Mouse (Mus musculus): ENCODE measurements at regions not wholly inside any gene's neighbourhood (a gene's known extent, or its start where the extent isn't known, plus 50 kb on each side); places are given as distances from the start of the nearest gene placed in this dataset.

DNA sequence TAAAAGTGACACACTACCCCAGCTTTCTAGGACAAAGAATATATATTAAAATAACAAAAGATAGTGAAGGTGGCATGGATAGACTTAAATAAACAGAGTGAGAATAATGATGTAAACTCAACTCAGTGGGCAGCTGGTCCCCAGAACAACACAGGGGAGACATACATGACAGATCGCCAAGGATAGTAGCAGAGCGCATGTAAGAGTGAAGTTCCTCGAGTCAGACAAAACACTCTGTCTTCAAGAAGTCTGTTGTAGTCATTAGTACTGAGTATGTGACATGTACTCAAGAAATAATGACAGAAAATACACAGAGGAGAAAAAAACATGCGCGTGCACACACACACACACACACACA, 74.8 kb upstream of the Stxbp5l start:
- ATAC-seq (ENCODE audit: low TSS enrichment), result no peak

DNA sequence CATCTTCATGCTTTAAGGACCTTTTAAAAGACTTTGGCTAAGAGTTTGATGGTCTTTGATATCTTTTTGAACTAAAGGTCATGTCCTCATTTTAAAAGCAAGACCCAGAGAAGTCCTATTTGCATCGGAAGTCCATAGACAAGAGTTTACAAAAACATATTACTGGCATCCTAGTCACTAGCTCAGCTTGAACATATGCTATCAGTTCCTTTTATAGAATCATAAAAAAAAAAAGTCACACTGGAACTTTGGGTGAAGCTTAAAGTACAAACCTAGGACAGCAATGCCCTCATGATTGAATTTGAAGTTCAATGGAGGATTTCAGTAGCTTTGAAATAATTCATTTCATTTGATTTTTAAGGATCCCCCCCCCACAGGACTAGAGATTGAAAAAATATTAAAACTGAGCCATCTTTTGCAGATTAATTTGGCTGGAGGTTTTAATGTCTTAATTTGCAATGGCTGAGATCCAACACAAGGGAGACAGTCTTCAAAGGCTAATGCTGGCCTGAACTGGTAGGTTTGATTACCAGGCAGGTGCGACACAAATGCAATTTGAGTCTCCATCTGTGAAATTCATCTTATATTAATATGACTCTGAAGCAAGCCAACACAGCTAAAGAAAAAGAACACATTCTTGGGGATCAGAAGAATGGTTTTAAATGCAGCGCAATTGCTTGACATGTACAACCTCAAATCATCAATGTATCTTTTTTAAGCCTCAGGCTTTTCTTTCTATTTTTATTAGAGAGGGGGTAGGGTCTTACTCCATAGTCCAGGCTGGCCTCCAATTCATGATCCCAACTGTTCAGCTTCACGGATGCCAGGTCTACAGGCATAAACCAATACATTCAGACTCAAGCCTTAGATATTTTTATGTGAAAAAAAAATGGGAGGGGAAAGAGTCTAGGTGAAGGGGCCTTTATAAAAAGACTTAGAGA, 74.1 kb upstream of the Stxbp5l start:
- ATAC-seq (ENCODE audit: low TSS enrichment), result no peak

DNA sequence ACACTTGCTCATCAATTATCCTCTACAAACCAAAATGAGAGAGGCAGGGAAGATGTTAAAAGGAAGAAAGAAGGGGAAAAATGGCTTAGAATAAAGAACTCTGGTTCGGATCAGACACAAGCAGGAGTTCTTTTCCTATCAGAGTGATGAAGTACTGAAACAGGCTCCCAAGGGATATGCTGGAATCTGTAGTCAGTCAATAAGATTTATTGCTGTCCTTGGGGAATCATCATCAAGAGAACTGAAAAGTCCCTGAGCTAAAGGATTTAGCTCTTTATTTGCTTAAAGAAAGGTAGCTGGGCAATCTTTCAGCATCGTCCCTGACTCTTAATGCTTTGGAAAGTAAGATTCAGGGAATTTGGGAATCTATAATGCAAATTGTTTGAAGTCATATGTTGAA, 71.2 kb upstream of the Stxbp5l start:
- ATAC-seq (ENCODE audit: low TSS enrichment), result no peak

DNA sequence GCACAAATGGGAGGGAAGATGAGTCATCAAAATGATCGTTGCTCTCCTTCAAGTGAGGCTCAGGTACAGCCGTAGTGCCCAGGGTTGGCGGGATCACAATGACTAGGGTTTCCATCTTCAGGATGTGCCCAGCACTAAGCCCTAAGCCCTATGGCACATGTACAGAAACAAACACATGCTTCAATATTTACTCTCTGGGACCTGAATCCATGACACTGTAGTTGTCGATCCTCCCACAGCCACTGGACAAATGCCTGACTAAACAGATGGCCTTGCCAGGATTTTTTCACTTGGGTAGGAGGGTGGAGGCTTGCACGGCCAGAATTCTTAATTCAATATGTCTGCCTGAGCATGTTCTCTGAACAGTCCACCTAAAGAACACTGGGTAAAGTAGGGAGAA, 65.1 kb upstream of the Stxbp5l start:
- peak; percentile 44; the same call in 1 of the 2 replicates for ATAC-seq (ENCODE audit: low TSS enrichment)

DNA sequence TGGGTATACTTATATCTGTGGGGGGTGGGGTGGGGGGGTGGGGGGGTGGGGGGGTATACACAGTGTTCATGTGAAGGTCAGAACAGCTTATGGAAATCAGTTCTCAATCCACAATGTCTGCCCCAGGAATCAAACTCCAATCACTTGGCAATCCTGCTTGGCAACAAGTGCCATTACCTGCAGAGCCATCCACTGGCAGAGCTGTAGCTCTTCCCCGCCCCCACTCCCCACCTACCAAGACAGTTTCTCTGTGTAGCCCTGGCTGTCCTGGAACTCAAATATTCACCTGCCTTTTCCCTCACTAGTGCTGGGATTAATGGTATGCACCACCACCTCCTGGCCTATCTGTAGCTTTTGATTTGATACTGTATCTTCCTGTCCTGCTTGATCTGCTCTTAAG, 61.0 kb upstream of the Stxbp5l start:
- ATAC-seq (ENCODE audit: low TSS enrichment), result no peak

DNA sequence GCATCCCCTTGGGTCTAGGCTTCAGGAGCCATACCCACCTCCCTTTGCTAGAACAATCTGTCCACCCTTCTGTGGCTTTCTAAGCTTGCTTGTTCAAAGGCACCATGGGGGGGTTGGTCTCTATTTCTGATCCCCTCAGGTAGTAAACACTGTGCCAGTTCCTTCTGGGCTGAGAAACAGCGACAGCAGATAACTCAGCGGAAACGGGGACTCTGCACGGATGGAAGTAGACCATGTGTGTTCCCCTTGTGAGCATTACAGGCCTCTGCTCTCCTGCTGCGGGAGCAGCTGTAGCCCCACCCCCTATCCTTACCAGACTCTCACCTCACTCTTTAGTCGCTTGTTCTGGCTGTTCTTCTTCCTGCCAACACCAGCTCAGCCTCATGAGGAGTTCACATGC, 58.2 kb upstream of the Stxbp5l start:
- no peak for ATAC-seq (ENCODE audit: low TSS enrichment)

DNA sequence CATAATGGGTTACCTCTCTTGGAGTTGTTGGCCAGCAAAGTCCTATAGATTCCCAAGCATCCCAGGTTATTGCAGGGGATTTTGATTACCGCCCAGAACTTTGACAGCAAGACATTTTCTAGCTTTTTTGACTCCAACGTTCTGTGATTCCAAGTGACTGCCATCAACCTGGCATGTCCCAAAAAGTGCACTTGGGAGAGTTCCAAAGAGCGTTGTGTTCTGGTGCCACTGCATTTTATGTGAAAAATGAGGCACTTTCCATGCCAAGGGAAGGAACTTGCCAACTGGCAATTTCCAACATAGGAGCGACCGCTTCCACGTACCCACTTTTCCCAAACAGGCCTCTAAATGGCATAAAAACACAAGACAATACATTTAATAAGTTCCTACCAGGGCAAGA, 57.7 kb upstream of the Stxbp5l start:
- ATAC-seq (ENCODE audit: low TSS enrichment), result no peak

DNA sequence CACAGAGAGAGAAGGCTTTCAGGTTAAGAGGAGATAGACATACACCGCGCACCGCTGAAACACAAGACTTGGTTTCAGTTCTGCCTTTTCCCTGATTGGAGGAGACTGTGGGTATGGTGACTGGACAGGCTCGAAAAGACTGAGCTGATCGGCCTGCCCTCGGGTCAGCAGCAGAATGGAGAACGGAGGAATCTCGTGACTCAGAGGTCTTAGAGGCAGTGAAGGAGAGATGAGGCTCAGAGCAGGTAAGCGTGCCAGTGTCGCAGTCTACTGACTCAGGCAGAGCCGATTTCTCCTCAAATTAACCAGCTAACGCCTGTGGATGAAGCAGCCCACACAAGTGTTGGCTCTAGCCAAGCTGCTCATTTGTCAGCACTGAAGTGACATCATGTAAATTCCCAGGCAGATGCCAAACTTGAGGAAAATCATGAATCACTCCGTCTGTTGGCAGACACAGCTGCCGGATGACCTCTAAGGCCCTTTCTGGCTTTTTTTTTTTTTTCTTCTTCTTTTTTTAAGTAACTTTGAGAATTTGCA, 55.9 kb upstream of the Stxbp5l start:
- ATAC-seq (ENCODE audit: low TSS enrichment), result peak; percentile 92
